Mouse (Mus musculus) macrophage (primary cell): Measurements from ENCODE around the gene Abcd1. TPM values are rescaled to one million over a fixed set of nuclear protein-coding genes. Genes with fewer than 3 reads are reported as not detected.

ENCODE experiments used
- H3K27ac ChIP-seq: fragments of 350-480 bp; formaldehyde crosslinking; 2 replicates; pipeline ENCODE4 v1.9.0; 2021
- H3K36me3 ChIP-seq: fragments of 350-480 bp; formaldehyde crosslinking; 2 replicates; pipeline ENCODE4 v1.9.0; 2021; ENCODE audit errors: inconsistent target
- H3K4me3 ChIP-seq: fragments of 350-480 bp; formaldehyde crosslinking; 2 replicates; pipeline ENCODE4 v1.9.0; 2021; ENCODE audit errors: inconsistent target
- H3K79me2 ChIP-seq: fragments of 350-480 bp; formaldehyde crosslinking; 2 replicates; pipeline ENCODE4 v1.9.0; 2021; ENCODE audit errors: inconsistent target
- WGBS: methylation state at CpG from one replicate; pipeline ENCODE4 v1.1.7; 2026; ENCODE audit warnings: inconsistent platforms; ENCODE audit not compliant: missing documents; 5-methylcytosine and 5-hydroxymethylcytosine counted together
- polyA plus RNA-seq: library from polyadenylated mRNA; stranded (reverse); fragments of 250-400 nt; gene quantifications from 3 replicates; pipeline ENCODE4 v1.2.4, GENCODE M21; 2018; ENCODE audit warnings: inconsistent platforms
- total RNA-seq, 78 experiments: library from RNA; depleted of rRNA; stranded (reverse); fragments of 250-400 nt; gene quantifications; 1 replicate in 9 of 78; 2 replicates in 24 of 78; 3 replicates in 43 of 78; 4 replicates in 2 of 78; pipeline ENCODE4 v1.2.4; 2018; ENCODE audit warnings: inconsistent platforms in 56 of 78

Gene Abcd1
- total RNA-seq (2018; cell fraction: chromatin; rRNA removed), result 100 to 1,000 TPM in 11 of 26 experiments, 10 to 100 TPM in 15; 10.5 to 154 (median 89.2) TPM
- total RNA-seq (2018; cell fraction: cytosol; rRNA removed), result 10 to 100 TPM; 46.8 to 94.2 (median 67.9) TPM
- 100 to 1,000 TPM in 8 of 26 experiments, 10 to 100 TPM in 18; 20.2 to 118 (median 81.9) TPM for total RNA-seq (2018; cell fraction: nucleus; rRNA removed)
- polyA plus RNA-seq, result 42.0 to 64.5 TPM (median 61.4 TPM) in 3 replicates

DNA sequence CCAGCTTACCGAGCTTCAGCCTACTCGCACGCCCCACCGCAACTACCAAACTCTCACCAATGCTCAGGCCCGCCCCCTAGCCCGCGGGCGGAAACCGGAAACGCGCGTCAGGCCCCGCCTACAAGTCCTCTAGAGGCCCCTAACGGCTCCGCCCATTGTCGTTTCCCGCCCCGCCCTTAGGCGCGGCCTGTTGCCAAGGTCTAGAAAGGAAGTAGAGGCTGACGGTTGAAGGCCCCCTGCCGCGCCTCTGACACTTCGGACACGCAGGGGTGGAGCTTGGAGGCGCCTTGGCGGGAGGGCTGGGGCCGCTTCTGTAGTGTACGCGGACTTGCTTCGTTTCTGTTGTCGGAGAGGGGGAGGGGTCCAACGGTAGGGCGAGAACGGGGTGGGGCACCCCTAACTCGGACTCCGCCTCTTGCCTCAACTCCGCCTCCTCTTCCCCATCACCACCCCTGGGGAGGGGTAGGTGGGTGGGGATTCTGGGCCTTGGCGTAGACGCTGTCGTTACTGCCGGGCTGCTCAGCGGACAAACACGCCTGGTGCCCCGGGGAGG is at the start of gene Abcd1, which contains the start of gene Bcap31:
Gene Abcd1, plus strand, starts transcription at position 489 of the 553 bp plus-strand sequence.
Gene Bcap31, minus strand, starts transcription at position 67 of the 553 bp plus-strand sequence.
- peak within 1 kb of the TSS; percentile 95 for H3K27ac ChIP-seq
- H3K4me3 ChIP-seq, result peak within 1 kb of the TSS; percentile 70
- H3K36me3 ChIP-seq, result no peaks in the 10 kb centered on the region
- H3K79me2 ChIP-seq, result peaks cover 60% of the 10 kb centered on the region
- 19% methylated on average over 28 of the region's 45 CpGs for WGBS

DNA sequence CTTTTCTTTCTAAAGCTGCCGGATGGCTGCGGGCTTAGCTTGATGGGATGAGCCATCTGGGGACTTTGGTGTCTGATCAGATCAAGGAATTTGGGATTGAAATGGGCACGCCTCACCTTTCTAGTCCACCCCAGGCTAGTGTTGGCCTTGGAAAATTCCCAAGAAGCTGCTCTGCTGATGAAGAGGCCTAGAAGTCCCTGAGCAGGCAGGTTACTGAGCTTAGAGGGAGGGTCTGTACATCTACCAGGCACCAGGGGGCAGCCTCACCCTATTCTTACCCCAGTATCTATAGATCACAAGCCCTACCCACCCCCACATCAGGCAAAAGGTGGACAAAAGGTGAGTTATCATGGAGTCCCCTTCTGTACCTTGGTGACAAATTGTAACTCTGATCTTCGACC is 44.4 kb upstream of the Abcd1 start:
- Histone ChIP-seq H3K4me3 (no peak overlapping the region), H3K27ac (no peak overlapping the region), H3K79me2 (peaks cover 12% of the 10 kb centered on the region), H3K36me3 (no peaks in the 10 kb centered on the region)
- 78% methylated on average over 4 of the region's 4 CpGs for WGBS

DNA sequence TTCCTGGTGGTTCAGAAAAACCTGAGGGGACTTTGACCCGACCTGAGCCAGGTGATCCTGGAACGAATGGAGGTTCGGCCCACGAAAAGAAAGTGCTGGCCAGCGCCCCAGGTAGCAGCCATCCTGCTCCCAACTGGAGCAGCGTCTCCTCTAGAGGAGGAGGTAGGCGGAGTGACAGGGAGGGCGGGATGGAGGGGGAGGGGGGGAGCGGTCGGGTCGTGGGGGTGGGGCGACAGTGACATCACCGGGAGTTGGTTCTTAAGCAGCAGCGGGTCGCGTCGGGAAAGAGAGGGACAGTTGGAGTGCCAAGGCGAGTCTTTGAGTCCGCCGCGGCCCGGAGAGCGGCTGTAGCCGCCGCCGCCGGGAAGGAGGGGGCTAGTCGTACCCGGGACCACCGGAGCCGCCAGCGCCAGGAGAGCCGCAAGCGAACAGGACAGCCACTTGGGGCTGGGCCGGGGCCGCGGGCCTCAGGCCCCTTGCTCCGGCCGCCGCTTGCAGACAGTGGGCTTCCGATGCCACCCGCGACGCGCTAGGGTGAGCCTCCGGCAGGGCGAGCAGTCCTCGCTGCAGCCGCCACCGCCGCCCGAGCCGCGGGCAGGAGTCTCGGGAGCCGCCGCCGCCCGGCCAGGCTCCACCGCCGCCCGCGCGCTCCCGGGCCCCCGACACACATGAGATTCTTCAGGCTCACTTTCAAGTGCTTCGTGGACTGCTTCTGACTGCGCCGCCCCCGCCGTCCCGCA is 43.3 kb upstream of the Abcd1 start, which contains the start of gene Slc6a8:
Gene Slc6a8, plus strand, starts transcription at position 272 of the 740 bp plus-strand sequence.
- no peaks in the 10 kb centered on the region for H3K36me3 ChIP-seq
- H3K79me2 ChIP-seq, result peaks cover 12% of the 10 kb centered on the region
- peak within 1 kb of the TSS; percentile 35 for H3K4me3 ChIP-seq
- WGBS, result 16% methylated on average over 27 of the region's 72 CpGs
- peak within 1 kb of the TSS; percentile 66 for H3K27ac ChIP-seq

DNA sequence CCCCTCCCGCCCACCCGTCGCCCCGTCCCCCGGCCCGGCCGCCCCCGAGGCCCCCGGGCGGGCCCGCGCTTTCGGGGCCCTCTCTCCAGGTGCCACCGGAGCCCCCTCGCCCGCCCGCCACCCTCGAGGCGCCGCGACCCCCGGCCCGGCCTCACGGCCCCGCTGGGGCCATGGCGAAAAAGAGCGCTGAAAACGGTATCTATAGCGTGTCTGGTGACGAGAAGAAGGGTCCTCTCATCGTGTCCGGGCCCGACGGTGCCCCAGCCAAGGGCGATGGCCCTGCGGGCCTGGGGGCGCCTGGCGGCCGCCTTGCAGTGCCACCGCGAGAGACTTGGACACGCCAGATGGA is 42.8 kb upstream of the Abcd1 start:
- H3K4me3 ChIP-seq, result peak overlapping the region; percentile 35
- peaks cover 12% of the 10 kb centered on the region for H3K79me2 ChIP-seq
- WGBS, result 26% methylated on average over 15 of the region's 42 CpGs
- H3K27ac ChIP-seq, result no peak overlapping the region
- H3K36me3 ChIP-seq, result no peaks in the 10 kb centered on the region

DNA sequence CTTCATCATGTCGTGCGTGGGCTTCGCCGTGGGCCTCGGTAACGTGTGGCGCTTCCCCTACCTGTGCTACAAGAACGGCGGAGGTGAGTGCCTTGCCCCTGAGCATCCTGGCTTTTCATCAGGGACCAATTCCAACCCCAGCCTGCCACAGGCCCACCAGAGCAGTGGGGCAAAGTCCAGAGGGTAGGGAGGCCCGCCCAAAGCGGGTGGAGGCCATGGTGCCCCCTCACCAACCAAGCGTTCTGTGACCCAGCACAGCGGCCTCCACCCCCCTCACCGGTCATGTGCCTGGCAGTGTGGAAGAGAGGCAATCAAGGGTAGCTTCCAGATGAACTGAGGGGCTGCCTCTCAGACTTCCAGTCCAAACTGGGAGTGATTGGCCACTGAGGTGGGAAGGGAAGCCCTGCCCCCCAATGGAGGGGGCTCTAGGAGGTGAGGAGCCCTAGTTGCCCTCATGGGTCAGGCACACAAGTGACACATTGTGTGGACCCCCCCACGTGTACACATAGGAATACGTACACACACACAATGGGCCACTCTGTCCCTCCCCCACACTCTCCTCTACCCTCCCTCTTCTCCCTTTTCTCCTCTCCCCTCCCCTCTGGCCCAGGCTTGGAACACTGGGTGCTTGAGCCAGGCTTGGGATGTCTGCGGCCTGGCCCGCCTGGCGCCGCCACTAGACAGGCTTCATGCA is 42.3 kb upstream of the Abcd1 start:
- peak overlapping the region; percentile 35 for H3K4me3 ChIP-seq

DNA sequence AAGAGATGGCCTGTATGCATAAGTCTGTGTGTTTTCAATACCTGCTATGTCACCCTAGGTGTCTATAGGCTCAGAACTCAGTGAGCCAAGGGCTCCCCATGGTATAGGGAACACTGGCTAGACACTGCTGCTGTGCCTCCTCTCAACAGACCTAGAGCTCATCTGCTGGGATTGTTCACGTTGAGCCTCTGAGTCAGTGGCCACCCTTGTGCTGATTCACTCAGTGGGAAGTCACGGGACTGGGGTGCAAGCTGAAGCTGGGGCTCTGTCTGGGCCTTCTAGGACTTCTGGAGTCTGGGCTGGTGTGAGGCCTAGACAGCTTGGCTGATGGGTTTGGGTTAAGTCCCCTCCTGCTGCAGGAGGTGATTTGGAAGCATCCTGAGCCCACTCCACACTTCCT is 41.2 kb upstream of the Abcd1 start:
- Histone ChIP-seq H3K4me3 (peak overlapping the region; percentile 35; the same call in 1 of the 2 replicates), H3K79me2 (peaks cover 12% of the 10 kb centered on the region), H3K36me3 (no peaks in the 10 kb centered on the region), H3K27ac (peak overlapping the region; percentile 66)
- WGBS, result 36% methylated on average over 2 of the region's 2 CpGs

More for the DNA sequence above, 42.3 kb upstream of the Abcd1 start:
- peak overlapping the region; percentile 66 for H3K27ac ChIP-seq
- H3K36me3 ChIP-seq, result no peaks in the 10 kb centered on the region
- H3K79me2 ChIP-seq, result peaks cover 12% of the 10 kb centered on the region
- 68% methylated on average over 19 of the region's 20 CpGs for WGBS

DNA sequence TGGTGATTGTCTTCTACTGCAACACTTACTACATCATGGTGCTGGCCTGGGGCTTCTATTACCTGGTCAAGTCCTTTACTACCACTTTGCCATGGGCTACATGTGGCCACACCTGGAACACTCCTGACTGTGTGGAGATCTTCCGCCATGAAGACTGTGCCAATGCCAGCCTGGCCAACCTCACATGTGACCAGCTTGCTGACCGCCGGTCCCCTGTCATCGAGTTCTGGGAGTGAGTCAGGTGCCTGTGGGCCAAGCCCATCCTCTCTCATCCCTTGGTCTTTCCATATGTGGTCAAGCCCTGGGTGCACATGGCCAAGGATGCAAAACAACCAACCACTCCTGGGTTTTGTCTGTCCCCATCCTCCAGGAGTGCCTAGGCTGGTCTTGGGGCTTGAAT is 39.7 kb upstream of the Abcd1 start:
- Histone ChIP-seq H3K4me3 (no peak overlapping the region), H3K79me2 (peaks cover 12% of the 10 kb centered on the region), H3K27ac (no peak overlapping the region), H3K36me3 (no peaks in the 10 kb centered on the region)
- 95% methylated on average over 4 of the region's 4 CpGs for WGBS

DNA sequence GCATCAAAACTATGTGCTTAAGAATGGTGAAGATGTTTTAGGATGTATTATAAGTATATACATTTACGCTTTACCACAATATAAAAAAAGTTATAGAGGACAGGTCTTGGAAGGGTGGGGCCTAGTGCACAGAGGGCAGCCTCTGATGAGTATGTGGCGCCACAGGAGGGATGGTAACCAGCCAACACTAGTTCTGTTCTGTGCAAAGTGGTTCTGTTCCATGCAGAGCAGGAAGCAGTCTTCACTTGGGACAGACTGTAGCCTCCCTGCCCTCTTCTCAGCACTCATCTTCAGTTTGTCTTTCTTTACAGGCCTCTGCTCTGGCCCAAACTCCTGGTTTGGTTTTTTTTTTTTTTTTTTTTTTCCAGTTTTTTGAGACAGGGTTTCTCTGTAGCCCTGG is 32.2 kb upstream of the Abcd1 start:
- no peak overlapping the region for H3K27ac ChIP-seq
- H3K36me3 ChIP-seq, result no peaks in the 10 kb centered on the region; the same call in 1 of the 2 replicates
- WGBS, result 88% methylated on average over 2 of the region's 2 CpGs
- no peak overlapping the region for H3K4me3 ChIP-seq
- no peaks in the 10 kb centered on the region for H3K79me2 ChIP-seq

DNA sequence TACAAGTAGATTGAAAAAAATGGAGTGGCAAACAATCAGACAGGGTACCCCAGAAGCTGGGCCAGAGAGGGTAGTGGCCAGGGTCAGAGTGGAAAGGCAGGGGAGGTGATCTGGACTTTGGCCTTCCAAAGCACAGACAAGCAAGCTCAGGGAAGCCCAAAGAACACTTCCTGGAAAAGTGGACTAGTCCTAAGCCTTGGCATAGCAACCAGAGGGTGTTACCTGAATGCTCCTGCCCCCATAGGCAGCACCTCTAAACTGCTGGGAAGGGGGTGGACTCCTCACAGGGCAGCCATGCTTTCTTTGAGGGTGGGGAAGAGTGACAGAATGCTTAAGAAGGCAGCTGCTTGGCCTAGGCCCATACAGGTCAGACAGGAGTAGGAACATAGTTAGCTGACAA is 31.4 kb upstream of the Abcd1 start:
- Histone ChIP-seq H3K36me3 (no peaks in the 10 kb centered on the region; the same call in 1 of the 2 replicates), H3K4me3 (no peak overlapping the region)

DNA sequence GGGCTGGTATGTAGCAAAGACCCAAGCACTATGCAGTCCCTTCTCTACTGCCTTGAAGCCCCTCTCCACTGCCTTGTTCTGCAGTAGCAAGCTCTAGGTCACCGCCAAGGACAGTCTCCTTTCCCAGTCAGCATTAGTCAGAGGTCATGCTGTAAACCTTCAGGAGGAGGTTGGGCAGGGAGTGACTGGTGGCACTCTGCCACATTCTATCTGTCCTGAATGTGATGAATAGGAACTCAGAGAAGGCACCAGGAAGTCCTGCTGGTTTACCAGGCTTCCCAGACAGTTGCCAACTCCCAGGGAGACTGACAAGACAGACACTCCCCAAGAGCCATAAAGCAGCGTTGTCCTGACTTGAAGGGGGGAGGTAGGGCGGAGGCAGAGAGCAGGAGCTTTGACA is 30.8 kb upstream of the Abcd1 start:
- no peak overlapping the region for H3K4me3 ChIP-seq
- 87% methylated on average over 3 of the region's 3 CpGs for WGBS
- no peaks in the 10 kb centered on the region; the same call in 1 of the 2 replicates for H3K36me3 ChIP-seq
- H3K27ac ChIP-seq, result no peak overlapping the region
- H3K79me2 ChIP-seq, result no peaks in the 10 kb centered on the region

More for the DNA sequence above, 31.4 kb upstream of the Abcd1 start:
- no peaks in the 10 kb centered on the region for H3K79me2 ChIP-seq
- no peak overlapping the region for H3K27ac ChIP-seq

DNA sequence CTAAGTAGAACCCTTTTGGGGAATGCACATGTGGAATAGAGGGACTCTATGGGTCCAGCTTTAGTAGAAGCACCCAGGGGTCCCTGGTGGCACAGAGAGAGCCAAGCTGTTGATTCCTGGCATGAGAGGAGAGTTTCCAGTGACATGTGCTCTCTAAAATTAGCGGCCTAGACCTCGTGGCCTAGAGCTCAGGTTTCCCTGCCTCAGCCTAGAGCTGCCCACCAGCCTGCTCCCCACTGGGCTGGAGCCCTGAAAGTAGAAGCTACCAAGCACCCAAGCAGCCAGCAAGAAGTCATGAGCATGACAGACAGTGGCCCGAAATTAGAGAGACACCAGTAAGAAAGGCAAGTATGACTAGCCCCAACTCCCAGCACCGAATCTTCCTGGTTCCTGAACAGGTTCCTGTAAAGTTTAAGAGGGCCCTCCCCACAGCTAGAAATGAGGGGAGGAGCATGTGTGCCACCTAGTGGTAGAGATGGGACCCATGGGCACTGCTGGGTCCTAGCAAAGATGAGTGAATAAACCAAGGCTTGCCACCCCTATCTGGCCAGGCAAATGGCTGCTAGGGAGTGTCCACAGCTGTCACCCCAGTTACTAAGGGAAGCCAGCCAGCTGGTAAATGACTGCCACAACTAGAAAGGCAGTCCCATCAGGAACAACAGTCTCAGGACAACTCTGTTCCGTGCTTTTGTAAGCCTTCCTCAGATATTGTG is 25.3 kb upstream of the Abcd1 start:
- Histone ChIP-seq H3K36me3 (no peaks in the 10 kb centered on the region; the same call in 1 of the 2 replicates), H3K79me2 (no peaks in the 10 kb centered on the region), H3K27ac (no peak overlapping the region), H3K4me3 (no peak overlapping the region)
- WGBS, result 60% methylated on average over 5 of the region's 5 CpGs

DNA sequence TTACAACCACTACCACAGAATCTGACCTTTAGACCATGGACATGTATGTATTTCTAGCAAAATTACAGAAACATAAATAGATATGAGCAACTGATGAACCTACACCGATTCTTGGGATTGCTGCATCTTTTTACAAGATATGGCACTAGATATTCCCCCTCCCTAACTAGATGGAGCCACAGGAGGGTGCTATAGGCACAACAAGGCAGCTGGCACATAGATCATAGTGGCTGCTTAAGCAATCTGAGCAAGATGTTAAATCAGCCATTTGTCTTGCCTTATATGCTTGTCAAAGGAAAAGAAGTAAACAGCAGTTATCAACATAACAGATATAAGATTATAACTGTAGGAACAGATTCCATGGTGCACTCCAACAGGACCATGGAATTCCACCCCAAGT is 15.9 kb upstream of the Abcd1 start:
- H3K36me3 ChIP-seq, result no peaks in the 10 kb centered on the region
- 83% methylated on average over 1 of the region's 1 CpGs for WGBS
- no peak overlapping the region for H3K27ac ChIP-seq

DNA sequence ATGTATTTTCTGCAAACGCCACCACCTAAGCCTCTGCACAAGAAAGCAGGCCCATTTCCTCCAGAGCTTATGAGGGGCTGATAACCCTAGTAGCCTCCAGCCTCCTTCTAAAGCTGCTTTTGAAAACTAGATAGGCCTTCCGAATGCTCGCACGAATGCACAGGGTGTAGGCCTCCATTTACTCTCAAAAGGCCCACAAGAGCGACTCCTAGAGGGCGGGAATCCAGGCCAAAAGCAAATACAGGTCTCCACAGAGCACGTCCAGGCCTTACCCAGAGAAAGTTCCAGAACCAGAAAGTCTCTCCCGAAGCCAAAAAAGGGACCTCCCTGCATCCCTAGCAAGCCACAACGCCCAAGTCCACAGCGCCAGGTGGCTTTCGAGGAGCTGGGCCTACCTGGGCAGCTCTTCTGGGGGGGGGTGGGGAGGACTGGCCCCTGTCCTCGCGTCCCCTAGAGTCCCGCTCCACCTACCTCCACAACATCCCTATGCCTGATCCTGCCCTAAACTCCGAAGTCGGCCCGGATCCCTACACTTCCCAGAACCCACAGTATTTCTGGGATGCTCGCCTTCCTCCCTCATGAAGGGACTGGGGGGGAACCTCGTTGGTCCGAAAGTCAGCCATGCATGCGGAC is 805 bp upstream of the Abcd1 start:
- 37% methylated on average over 21 of the region's 21 CpGs for whole genome bisulfite sequencing
- H3K36me3 ChIP-seq, result no peaks in the 10 kb centered on the region

More for the DNA sequence above, 15.9 kb upstream of the Abcd1 start:
- Histone ChIP-seq H3K79me2 (no peaks in the 10 kb centered on the region), H3K4me3 (no peak overlapping the region)

More for the DNA sequence above, 805 bp upstream of the Abcd1 start:
- H3K4me3 ChIP-seq, result peak overlapping the region; percentile 54
- peak overlapping the region; percentile 63 for H3K27ac ChIP-seq
- H3K79me2 ChIP-seq, result peaks cover 54% of the 10 kb centered on the region
